Mouse (Mus musculus): ENCODE data around the gene Gadd45a. TPM values are rescaled to one million over a fixed set of nuclear protein-coding genes. Genes with fewer than 3 reads are reported as not detected.
"Not testable (repeated sequence)": the region's sequence is repeated elsewhere in the genome, so short reads cannot be mapped to it uniquely, and the experiment has no call there.

Gadd45a gene
- polyA plus RNA-seq, 1 experiment from 2014 or later, result 72.9 TPM

DNA sequence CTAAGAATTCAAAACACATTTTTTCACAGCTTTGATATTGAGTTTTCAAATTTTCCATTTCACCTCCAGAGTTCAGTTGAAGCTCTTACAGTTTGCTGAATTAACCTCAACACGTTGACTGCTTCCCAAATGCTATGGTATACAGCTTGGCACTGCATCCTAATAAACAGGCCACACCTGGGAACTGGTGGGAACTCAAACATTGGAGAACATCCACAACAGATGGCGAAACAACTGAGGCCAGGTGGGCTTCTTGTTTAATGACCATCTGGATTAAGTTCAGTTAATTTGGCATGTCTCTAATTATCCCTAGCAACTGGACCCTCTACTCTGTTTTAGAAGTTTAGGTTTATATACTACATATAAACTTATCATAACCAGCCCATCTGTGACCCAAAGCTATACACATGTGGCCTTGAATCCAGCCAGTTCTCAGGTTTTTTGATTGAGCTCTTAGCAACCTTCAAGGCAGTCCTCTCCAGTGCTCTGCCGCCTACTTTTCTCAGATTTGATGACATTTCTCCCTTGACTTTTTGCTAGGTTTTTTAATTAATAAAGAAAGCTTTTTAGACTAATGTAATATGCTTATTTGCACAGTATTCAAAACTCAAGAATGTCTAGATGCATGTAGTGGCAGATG is 10.9 kb upstream of the Gadd45a start:
- H3K4me3 ChIP-seq (replicated peaks), result no peak overlapping the region
- no peak overlapping the region for H3K9ac ChIP-seq
- no peaks in the 10 kb centered on the region for H3K27me3 ChIP-seq
- WGBS (ENCODE audit: insufficient replicate concordance), result 76% methylated on average over 3 of the region's 3 CpGs
- ATAC-seq (ENCODE audit: insufficient read depth), result no peak
- H3K27ac ChIP-seq (replicated peaks), result no peak overlapping the region
- H3K36me3 ChIP-seq (replicated peaks), result no peaks in the 10 kb centered on the region
- H3K4me1 ChIP-seq (replicated peaks), result peaks cover 29% of the 10 kb centered on the region
- no peak overlapping the region for H3K4me2 ChIP-seq
- H3K9me3 ChIP-seq (replicated peaks), result no peaks in the 10 kb centered on the region

GRCm38 (mm10) chr6:67046937-67047336 is 9.7 kb upstream of the Gadd45a start:
- peak; percentile 83 for ATAC-seq (ENCODE audit: insufficient read depth)
- no peak overlapping the region for H3K4me2 ChIP-seq

GRCm38 (mm10) chr6:67045424-67045823 is 8.2 kb upstream of the Gadd45a start:
- ATAC-seq (ENCODE audit: insufficient read depth), result no peak
- H3K9ac ChIP-seq, result no peak overlapping the region
- no peak overlapping the region for H3K27ac ChIP-seq (replicated peaks)
- H3K4me3 ChIP-seq (replicated peaks), result no peak overlapping the region
- 46% methylated on average over 3 of the region's 3 CpGs for WGBS (ENCODE audit: insufficient replicate concordance)
- no peak overlapping the region for H3K4me2 ChIP-seq
- H3K27me3 ChIP-seq, result no peaks in the 10 kb centered on the region
- peaks cover 29% of the 10 kb centered on the region for H3K4me1 ChIP-seq (replicated peaks)
- H3K9me3 ChIP-seq (replicated peaks), result no peaks in the 10 kb centered on the region
- H3K36me3 ChIP-seq (replicated peaks), result no peaks in the 10 kb centered on the region

More at GRCm38 (mm10) chr6:67046937-67047336, 9.7 kb upstream of the Gadd45a start:
- H3K4me1 ChIP-seq (replicated peaks), result peaks cover 29% of the 10 kb centered on the region
- H3K4me3 ChIP-seq (replicated peaks), result no peak overlapping the region
- no peaks in the 10 kb centered on the region for H3K36me3 ChIP-seq (replicated peaks)
- H3K9me3 ChIP-seq (replicated peaks), result no peaks in the 10 kb centered on the region
- WGBS (ENCODE audit: insufficient replicate concordance), result 15% methylated on average over 3 of the region's 3 CpGs
- H3K27me3 ChIP-seq, result no peaks in the 10 kb centered on the region
- H3K9ac ChIP-seq, result no peak overlapping the region
- H3K27ac ChIP-seq (replicated peaks), result peak overlapping the region; percentile 62; the same call in 1 of the 2 replicates

- no peak for ATAC-seq (ENCODE audit: insufficient read depth)
- Histone ChIP-seq H3K4me3 (replicated peaks) (no peak overlapping the region), H3K9ac (no peak overlapping the region), H3K27ac (replicated peaks) (no peak overlapping the region), H3K27me3 (no peaks in the 10 kb centered on the region), H3K9me3 (replicated peaks) (no peaks in the 10 kb centered on the region), H3K4me1 (replicated peaks) (peaks cover 11% of the 10 kb centered on the region), H3K4me2 (no peak overlapping the region), H3K36me3 (replicated peaks) (no peaks in the 10 kb centered on the region)
- WGBS (ENCODE audit: insufficient replicate concordance), result 55% methylated on average over 4 of the region's 4 CpGs
Observed at GRCm38 (mm10) chr6:67040904-67041410, 3.7 kb upstream of the Gadd45a start.

DNA sequence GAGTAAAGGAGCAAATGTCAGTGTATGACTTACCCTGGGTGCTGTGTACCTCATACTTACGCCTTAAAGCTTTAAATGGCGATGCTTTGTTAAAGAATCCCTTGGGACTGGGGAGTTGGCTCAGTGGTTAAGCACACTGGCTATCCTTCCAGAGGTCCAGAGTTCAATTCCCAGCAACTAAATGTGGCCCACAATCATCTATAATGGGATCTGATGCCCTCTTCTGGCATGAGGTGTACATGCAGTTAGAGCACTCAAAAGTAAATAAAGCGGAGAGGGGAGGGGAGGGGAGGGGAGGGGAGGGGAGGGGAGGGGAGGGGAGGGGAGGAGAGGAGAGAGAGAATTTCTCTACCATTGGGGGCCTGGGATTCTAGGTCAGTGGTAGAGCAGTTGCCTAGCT is 1.7 kb upstream of the Gadd45a start:
- peaks cover 22% of the 10 kb centered on the region for H3K4me1 ChIP-seq (replicated peaks)
- H3K9me3 ChIP-seq (replicated peaks), result no peaks in the 10 kb centered on the region
- ATAC-seq (ENCODE audit: insufficient read depth), result no peak
- no peak overlapping the region for H3K4me3 ChIP-seq (replicated peaks)
- no peak overlapping the region for H3K27ac ChIP-seq (replicated peaks)
- H3K36me3 ChIP-seq (replicated peaks), result peaks cover 8% of the 10 kb centered on the region; the same call in 1 of the 2 replicates
- H3K9ac ChIP-seq, result no peak overlapping the region
- 86% methylated on average over 3 of the region's 3 CpGs for WGBS (ENCODE audit: insufficient replicate concordance)
- no peak overlapping the region for H3K4me2 ChIP-seq
- H3K27me3 ChIP-seq, result no peaks in the 10 kb centered on the region

GRCm38 (mm10) chr6:67036356-67036811 is 873 bp downstream of the Gadd45a start:
- no peaks in the 10 kb centered on the region for H3K27me3 ChIP-seq
- H3K27ac ChIP-seq (replicated peaks), result peak overlapping the region; percentile 99
- peak overlapping the region; percentile 96 for H3K9ac ChIP-seq
- H3K4me2 ChIP-seq, result peak overlapping the region; percentile 77
- no peaks in the 10 kb centered on the region for H3K9me3 ChIP-seq (replicated peaks)
- 0% methylated on average over 29 of the region's 29 CpGs for WGBS (ENCODE audit: insufficient replicate concordance)
- peaks cover 8% of the 10 kb centered on the region; the same call in 1 of the 2 replicates for H3K36me3 ChIP-seq (replicated peaks)
- peak overlapping the region; percentile 88 for H3K4me3 ChIP-seq (replicated peaks)
- peaks cover 30% of the 10 kb centered on the region for H3K4me1 ChIP-seq (replicated peaks)
- ATAC-seq (ENCODE audit: insufficient read depth), result peak; percentile 72

- Histone ChIP-seq H3K4me1 (replicated peaks) (peaks cover 30% of the 10 kb centered on the region), H3K27me3 (no peaks in the 10 kb centered on the region), H3K4me2 (peak overlapping the region; percentile 77), H3K9ac (peak overlapping the region; percentile 96), H3K4me3 (replicated peaks) (peak overlapping the region; percentile 88), H3K27ac (replicated peaks) (peak overlapping the region; percentile 99), H3K9me3 (replicated peaks) (no peaks in the 10 kb centered on the region), H3K36me3 (replicated peaks) (peaks cover 8% of the 10 kb centered on the region; the same call in 1 of the 2 replicates)
- peak; percentile 60 for ATAC-seq (ENCODE audit: insufficient read depth)
- 19% methylated on average over 19 of the region's 19 CpGs for WGBS (ENCODE audit: insufficient replicate concordance)
Observed at GRCm38 (mm10) chr6:67035388-67036299, 1.6 kb downstream of the Gadd45a start.

GRCm38 (mm10) chr6:67034331-67035130 is 2.7 kb downstream of the Gadd45a start:
- peak overlapping the region; percentile 72 for H3K4me2 ChIP-seq
- peaks cover 8% of the 10 kb centered on the region; the same call in 1 of the 2 replicates for H3K36me3 ChIP-seq (replicated peaks)
- H3K27me3 ChIP-seq, result no peaks in the 10 kb centered on the region
- H3K9ac ChIP-seq, result peak overlapping the region; percentile 72
- H3K4me3 ChIP-seq (replicated peaks), result peak overlapping the region; percentile 60
- H3K4me1 ChIP-seq (replicated peaks), result peaks cover 33% of the 10 kb centered on the region
- WGBS (ENCODE audit: insufficient replicate concordance), result 17% methylated on average over 7 of the region's 7 CpGs
- H3K27ac ChIP-seq (replicated peaks), result peak overlapping the region; percentile 96
- no peaks in the 10 kb centered on the region for H3K9me3 ChIP-seq (replicated peaks)
- peak; percentile 46 for ATAC-seq (ENCODE audit: insufficient read depth)

DNA sequence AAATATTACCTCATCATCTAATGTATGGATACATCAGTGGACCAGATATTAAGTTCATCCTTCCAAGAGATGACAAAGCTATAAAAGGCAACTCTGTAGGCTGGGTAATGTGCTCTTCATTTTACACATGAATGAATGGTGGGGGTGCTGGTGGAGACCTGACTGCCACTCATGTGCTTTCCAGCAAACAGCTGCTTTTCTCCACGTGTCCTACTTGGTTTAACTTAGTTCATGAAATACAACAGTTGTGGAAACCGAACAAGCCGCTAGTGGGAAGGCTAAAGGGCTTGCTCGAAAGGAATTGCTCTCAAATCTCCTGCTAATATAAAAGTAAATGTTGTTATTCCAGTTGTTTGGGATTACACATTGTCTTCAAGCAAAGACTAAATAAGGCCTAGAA is 3.7 kb downstream of the Gadd45a start:
- H3K36me3 ChIP-seq (replicated peaks), result peaks cover 8% of the 10 kb centered on the region; the same call in 1 of the 2 replicates
- H3K27me3 ChIP-seq, result no peaks in the 10 kb centered on the region
- peak overlapping the region; percentile 60 for H3K4me3 ChIP-seq (replicated peaks)
- H3K4me1 ChIP-seq (replicated peaks), result peaks cover 38% of the 10 kb centered on the region
- no peaks in the 10 kb centered on the region for H3K9me3 ChIP-seq (replicated peaks)
- ATAC-seq (ENCODE audit: insufficient read depth), result no peak
- peak overlapping the region; percentile 72 for H3K4me2 ChIP-seq
- peak overlapping the region; percentile 96 for H3K27ac ChIP-seq (replicated peaks)
- WGBS (ENCODE audit: insufficient replicate concordance), result 60% methylated on average over 4 of the region's 4 CpGs
- peak overlapping the region; percentile 72; the same call in 1 of the 2 replicates for H3K9ac ChIP-seq

- not testable (repeated sequence) for H3K9ac ChIP-seq; H3K27me3 ChIP-seq; H3K36me3 ChIP-seq (replicated peaks); H3K27ac ChIP-seq (replicated peaks); ATAC-seq (ENCODE audit: insufficient read depth); H3K4me3 ChIP-seq (replicated peaks); H3K9me3 ChIP-seq (replicated peaks); H3K4me2 ChIP-seq
- peaks cover 40% of the 10 kb centered on the region for H3K4me1 ChIP-seq (replicated peaks)
- WGBS (ENCODE audit: insufficient replicate concordance), result 90% methylated on average over 3 of the region's 4 CpGs
Observed at GRCm38 (mm10) chr6:67032972-67033371, 4.3 kb downstream of the Gadd45a start.

Data from liver, embryonic 15.5 days (tissue).